Mouse (Mus musculus) heart, adult 2 months (tissue): ENCODE data around the gene Hist1h2bg. TPM values are rescaled to one million over a fixed set of nuclear protein-coding genes. Genes with fewer than 3 reads are reported as not detected.
A peak's percentile ranks its signal among the peaks of the same experiment; 100 is the strongest.
"Not testable (repeated sequence)": the region's sequence is repeated elsewhere in the genome, so short reads cannot be mapped to it uniquely, and the experiment has no call there.

Experiments used
- DNase-seq, 2 experiments: peaks; one replicate each; pipeline ENCODE4 v3.0.0; 2021
- H3K27ac ChIP-seq: fragments of 200-600 bp; 2 replicates; pipeline ENCODE4 v1.8.1; 2022
- H3K27me3 ChIP-seq: fragments of 200-500 bp; 2 replicates; pipeline ENCODE4 v1.6.1; 2012; ENCODE audit warnings: mild to moderate bottlenecking, low read length, inconsistent platforms, mixed read lengths; ENCODE audit not compliant: control insufficient read depth, insufficient read depth
- H3K36me3 ChIP-seq: fragments of 200-500 bp; 2 replicates; pipeline ENCODE4 v1.6.1; 2012; ENCODE audit warnings: low read length, inconsistent platforms; ENCODE audit not compliant: control insufficient read depth, insufficient read depth
- H3K4me1 ChIP-seq: fragments of 200-500 bp; 2 replicates; pipeline ENCODE4 v1.6.1; 2011; ENCODE audit warnings: low read length; ENCODE audit not compliant: control insufficient read depth, insufficient read depth
- H3K4me3 ChIP-seq: fragments of 200-600 bp; 2 replicates; pipeline ENCODE4 v1.8.1; 2022
- H3K79me2 ChIP-seq: fragments of 200-500 bp; replicated peaks from 2 replicates; pipeline ENCODE4 v1.6.1; 2012; ENCODE audit warnings: mild to moderate bottlenecking, inconsistent platforms, low read length, moderate library complexity, mixed read lengths; ENCODE audit not compliant: control insufficient read depth, insufficient read depth
- H3K9ac ChIP-seq: fragments of 200-500 bp; 2 replicates; pipeline ENCODE4 v1.6.1; 2012; ENCODE audit warnings: low read depth, mild to moderate bottlenecking, control low read depth, inconsistent platforms, low read length, mixed read lengths
- CTCF ChIP-seq: fragments of 200-600 bp; IDR thresholded peaks from 2 replicates; pipeline ENCODE4 v1.8.1; 2022; ENCODE audit warnings: antibody characterized with exemption, mild to moderate bottlenecking, moderate library complexity
- EP300 ChIP-seq: fragments of 200-500 bp; IDR thresholded peaks from 2 replicates; pipeline ENCODE4 v1.6.1; 2011; ENCODE audit warnings: low read depth, low read length, control low read depth; ENCODE audit not compliant: insufficient read depth
- POLR2A ChIP-seq: fragments of 200-500 bp; IDR thresholded peaks from 2 replicates; pipeline ENCODE4 v1.6.1; 2011; ENCODE audit warnings: mild to moderate bottlenecking, low read depth, low read length, control low read depth; ENCODE audit not compliant: insufficient read depth
- WGBS: fragments of 180-500 bp; shearing (Covaris S2); methylation state at CpG from one replicate; pipeline ENCODE4 v1.1.7; 2018; 5-methylcytosine and 5-hydroxymethylcytosine counted together
- intact Hi-C: fragments of 180-260 bp; cut with DNase I; formaldehyde crosslinking; loops from one replicate; pipeline ENCODE4 v1.15.1; 2025
- polyA plus RNA-seq: library from polyadenylated mRNA; depleted of rRNA; stranded (reverse); fragments of >200 nt; gene quantifications from 2 replicates; pipeline ENCODE4 v1.2.3, GENCODE M21; 2012
- total RNA-seq, 2 experiments: library from RNA; stranded (reverse); gene quantifications; 2 replicates each; pipeline ENCODE4 v1.2.3; 2021

Gene Hist1h2bg
- total and polyA plus RNA-seq, 3 experiments = 3.3 to 19.5 (median 16.4) TPM

DNA sequence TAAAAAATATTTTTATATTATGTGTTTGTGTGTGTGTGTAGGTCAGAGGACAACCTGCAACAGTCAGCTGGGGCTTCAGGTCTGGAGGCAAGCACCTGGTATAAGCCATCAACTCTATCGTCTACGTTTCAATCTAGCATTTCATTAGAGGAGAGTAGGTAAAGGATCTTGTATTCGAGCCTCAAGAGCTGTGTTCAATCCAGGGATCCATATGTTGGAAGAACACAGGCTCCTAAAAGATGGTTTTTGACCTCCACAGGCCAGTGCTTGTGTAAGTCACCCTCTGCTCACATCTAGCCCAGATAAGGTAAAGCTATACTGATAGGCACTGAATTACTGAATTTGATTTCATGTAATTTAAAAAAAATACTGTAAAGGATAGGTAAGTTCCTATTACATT, 14.3 kb upstream of the Hist1h2bg start:
- no peak overlapping the region for H3K4me3 ChIP-seq
- H3K9ac ChIP-seq = no peak overlapping the region
- no peaks in the 10 kb centered on the region for H3K27me3 ChIP-seq
- 77% methylated on average over 3 of the region's 3 CpGs for whole genome bisulfite sequencing
- no peaks in the 10 kb centered on the region for H3K79me2 ChIP-seq
- H3K27ac ChIP-seq = no peak overlapping the region
- DNase-seq = no peak
- peaks cover 2% of the 10 kb centered on the region for H3K4me1 ChIP-seq
- H3K36me3 ChIP-seq = no peaks in the 10 kb centered on the region; the same call in 1 of the 2 replicates
- intact Hi-C loops = no loop called here
- TF ChIP-seq EP300 = no peak
- TF ChIP-seq CTCF = no peak
- TF ChIP-seq POLR2A = no peak

DNA sequence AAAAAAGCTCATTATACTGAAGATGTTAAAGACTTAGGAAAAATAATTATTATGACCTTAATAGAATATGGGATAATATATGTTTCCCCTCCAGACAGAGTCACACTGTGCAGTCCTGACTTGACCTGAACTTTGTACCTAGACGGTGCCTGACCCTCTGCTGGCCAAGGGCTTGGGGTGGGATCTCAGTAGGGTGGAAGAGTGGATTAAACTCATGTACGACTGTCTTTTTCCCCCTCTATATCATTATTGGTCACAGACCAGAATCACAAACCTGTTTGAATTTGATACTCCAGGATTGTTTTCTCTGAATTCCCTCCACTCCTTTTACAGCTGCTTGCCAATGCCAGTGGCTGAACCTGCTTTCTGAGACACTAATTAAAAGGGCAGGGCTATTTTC, 10.5 kb upstream of the Hist1h2bg start:
- not testable (repeated sequence) for H3K9ac ChIP-seq

DNA sequence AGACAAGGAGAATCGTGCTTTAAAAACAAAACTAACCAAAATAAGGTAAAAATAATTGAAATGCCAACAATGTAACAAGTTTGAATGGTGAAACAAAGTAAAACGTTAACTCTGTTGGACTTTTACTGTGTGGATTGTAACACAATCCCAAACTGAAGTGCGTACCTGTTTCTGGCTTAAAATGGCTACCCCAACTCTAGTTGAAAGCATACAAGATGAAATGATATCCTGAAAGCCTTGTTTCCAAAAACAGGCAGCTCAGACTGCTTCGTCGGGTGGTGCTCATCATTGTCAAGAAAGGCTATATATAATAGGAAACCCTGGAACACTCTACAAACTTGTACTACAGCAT, 9.7 kb upstream of the Hist1h2bg start:
- WGBS = 0% methylated on average over 2 of the region's 5 CpGs
- H3K27ac ChIP-seq = peak overlapping the region; percentile 94
- H3K4me1 ChIP-seq, H3K27me3 ChIP-seq, H3K79me2 ChIP-seq, intact Hi-C loops, H3K36me3 ChIP-seq, H3K9ac ChIP-seq, DNase-seq: not testable (repeated sequence)
- H3K4me3 ChIP-seq = peak overlapping the region; percentile 50

More for the DNA sequence above, 10.5 kb upstream of the Hist1h2bg start:
- H3K79me2 ChIP-seq, H3K27me3 ChIP-seq, H3K4me1 ChIP-seq, H3K4me3 ChIP-seq, DNase-seq, intact Hi-C loops, H3K36me3 ChIP-seq, H3K27ac ChIP-seq: not testable (repeated sequence)
- 39% methylated on average over 2 of the region's 2 CpGs for WGBS

DNA sequence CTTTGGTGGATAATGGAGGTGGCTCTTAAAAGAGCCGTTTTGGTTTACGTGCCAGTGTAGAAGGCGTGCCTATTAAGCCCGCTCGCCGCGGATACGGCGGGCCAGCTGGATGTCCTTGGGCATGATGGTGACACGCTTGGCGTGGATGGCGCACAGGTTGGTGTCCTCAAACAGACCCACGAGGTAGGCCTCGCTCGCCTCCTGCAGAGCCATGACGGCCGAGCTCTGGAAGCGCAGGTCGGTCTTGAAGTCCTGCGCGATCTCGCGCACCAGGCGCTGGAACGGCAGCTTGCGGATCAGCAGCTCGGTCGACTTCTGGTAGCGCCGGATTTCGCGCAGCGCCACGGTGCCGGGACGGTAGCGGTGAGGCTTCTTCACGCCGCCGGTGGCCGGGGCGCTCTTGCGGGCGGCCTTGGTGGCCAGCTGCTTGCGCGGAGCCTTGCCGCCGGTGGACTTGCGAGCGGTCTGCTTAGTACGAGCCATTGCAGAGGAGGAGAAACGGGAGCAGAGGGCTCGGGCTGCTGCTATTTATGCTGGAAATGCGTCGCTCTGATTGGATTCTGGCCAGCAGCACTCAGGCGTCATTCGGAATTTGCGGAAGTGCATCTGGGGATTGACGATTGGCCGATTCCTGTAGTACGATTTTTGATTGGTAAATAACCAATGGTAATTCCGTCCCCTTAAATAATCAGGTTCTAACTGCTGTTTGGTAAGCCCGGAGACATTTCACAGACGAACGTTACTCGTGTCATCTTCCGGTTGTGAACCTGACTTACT, 9.1 kb upstream of the Hist1h2bg start, which contains the start of gene Hist1h3e:
TSS of gene Hist1h3e (minus strand) at position 487 of the 777 bp plus-strand sequence.
- peak within 1 kb of the TSS; percentile 94 for H3K27ac ChIP-seq
- H3K4me3 ChIP-seq = peak within 1 kb of the TSS; percentile 50
- H3K79me2 ChIP-seq, H3K36me3 ChIP-seq, H3K4me1 ChIP-seq, H3K27me3 ChIP-seq, intact Hi-C loops: not testable (repeated sequence)
- DNase-seq = peak; percentile 91 to 93
- peak within 1 kb of the TSS; percentile 99 for H3K9ac ChIP-seq
- TF ChIP-seq EP300 (peak; percentile 75; the same call in 1 of the 2 replicates), POLR2A (peak; percentile 95)
- WGBS = under 1% methylated on average over 63 of the region's 67 CpGs

DNA sequence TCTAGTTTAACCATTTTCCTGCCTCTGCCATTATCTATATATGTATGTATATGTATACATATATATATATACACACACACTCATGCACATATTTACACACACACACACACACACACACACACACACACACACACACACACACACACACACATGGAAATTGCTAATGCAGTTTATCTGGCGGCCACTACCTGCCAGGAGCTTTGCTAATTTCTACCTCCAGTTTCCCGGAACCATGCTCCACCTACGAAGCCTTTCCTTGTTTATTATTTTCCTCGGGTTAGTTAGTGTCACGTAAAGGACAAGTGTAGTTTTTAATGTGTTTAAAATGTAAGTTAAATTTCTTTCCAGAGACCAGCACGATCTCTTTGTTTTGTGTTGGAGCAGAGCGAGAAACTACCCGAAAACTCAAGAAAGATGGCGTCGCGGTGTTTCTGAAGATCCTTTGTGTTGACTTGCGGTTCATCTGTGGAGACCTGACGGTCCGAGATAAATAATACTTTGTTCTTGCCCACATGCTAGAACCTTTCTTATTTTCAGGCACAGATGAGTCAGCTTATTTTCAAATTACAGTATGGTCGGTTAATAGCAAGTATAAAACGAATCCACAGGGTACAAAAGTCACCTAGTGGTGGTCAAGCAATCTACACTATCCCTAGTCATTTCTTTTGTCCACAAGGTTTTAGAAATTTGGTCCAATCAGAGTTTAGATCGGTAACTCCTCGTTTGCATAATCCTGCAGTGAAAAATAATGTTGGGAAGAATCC, 8.3 kb upstream of the Hist1h2bg start:
- Histone ChIP-seq H3K9ac (peak overlapping the region; percentile 41), H3K4me3 (peak overlapping the region; percentile 50), H3K27me3 (no peaks in the 10 kb centered on the region), H3K36me3 (no peaks in the 10 kb centered on the region), H3K4me1 (peaks cover 2% of the 10 kb centered on the region; the same call in 1 of the 2 replicates), H3K79me2 (no peaks in the 10 kb centered on the region), H3K27ac (peak overlapping the region; percentile 94)
- WGBS = 2% methylated on average over 18 of the region's 18 CpGs
- TF ChIP-seq EP300 = no peak
- peak; percentile 37; the same call in 1 of the 2 replicates for TF ChIP-seq POLR2A
- TF ChIP-seq CTCF = peak; percentile 77
- intact Hi-C loops = no loop called here
- no peak for DNase-seq

DNA sequence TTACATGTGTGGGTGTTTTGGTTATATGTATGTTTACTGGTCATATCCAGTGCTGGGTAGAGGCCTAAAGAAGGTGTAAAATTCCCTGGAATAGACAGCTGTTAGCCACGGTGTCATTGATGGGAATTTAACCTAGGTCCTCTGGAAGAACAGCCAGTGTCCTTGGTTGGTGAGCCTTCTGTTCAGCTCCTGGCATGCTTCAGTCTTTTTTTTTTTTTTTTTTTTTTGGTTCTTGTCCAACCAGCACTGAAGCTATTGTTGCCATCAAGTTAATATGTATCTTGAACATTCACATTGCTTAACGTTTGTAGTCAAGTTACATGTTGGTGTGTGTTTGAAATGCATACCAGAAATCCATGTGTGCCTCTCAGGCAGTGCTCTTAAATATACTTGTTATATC, 6.7 kb upstream of the Hist1h2bg start:
- peaks cover 2% of the 10 kb centered on the region; the same call in 1 of the 2 replicates for H3K4me1 ChIP-seq
- no peak overlapping the region for H3K4me3 ChIP-seq
- no peak overlapping the region for H3K27ac ChIP-seq
- DNase-seq = no peak
- intact Hi-C loops = no loop called here
- H3K79me2 ChIP-seq = no peaks in the 10 kb centered on the region
- H3K36me3 ChIP-seq = no peaks in the 10 kb centered on the region
- TF ChIP-seq CTCF = no peak
- no peak for TF ChIP-seq EP300
- TF ChIP-seq POLR2A = no peak
- H3K9ac ChIP-seq = no peak overlapping the region
- H3K27me3 ChIP-seq = no peaks in the 10 kb centered on the region
- 79% methylated on average over 2 of the region's 2 CpGs for WGBS
